Mouse (Mus musculus): ENCODE results near the gene Slc22a2. TPM values are rescaled to one million over a fixed set of nuclear protein-coding genes. Genes with fewer than 3 reads are reported as not detected.

Slc22a2 gene
- polyA plus RNA-seq, 1 experiment from 2014 or later = not detected

DNA sequence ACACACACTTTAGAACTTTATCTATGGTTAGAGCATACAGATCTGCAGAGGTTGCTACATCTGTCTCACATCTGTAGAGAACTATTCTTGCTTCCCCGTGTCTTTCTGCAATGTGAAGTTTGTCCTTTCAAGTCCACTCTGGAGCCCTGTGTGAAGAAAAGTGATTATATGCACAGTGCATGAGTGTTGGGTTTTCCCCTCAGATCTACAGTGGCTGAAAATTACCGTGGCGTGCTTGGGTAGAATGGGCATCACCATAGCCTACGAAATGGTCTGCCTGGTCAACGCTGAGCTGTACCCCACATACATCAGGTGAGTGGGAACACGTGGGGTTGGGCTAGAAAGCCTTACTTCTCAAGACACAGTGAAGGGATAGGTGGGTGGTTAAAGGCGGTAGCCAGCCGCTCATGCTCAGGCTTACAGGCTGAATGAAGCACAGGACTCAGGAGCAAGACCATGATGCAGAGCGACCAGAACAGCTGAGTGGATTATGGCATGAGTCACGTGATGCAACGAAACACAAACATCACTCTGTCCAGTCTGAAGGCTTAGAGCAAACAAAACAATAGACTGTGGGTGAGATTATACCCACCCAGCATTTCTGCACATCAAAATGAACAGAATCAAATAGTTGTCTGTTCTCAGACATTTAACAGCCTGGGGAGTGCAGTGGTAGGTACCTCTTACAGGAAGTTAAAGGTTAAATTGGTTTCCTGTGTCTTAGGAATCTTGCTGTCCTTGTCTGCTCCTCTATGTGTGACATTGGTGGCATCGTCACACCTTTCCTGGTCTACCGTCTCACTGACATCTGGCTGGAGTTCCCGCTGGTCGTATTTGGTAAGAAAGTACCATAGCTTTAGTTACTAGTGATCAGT lies 30.8 kb downstream of the Slc22a2 start:
- 89% methylated on average over 15 of the region's 15 CpGs for WGBS
- no peak overlapping the region for H3K4me3 ChIP-seq (ENCODE audit: low read depth, low read length)
- ATAC-seq (ENCODE audit: insufficient number of reproducible peaks, low FRiP score, low TSS enrichment, low read depth) (no peak), DNase-seq (ENCODE audit: low spot score) (no peak)
- no peak overlapping the region for H3K9ac ChIP-seq (ENCODE audit: low read length)
- no peaks in the 10 kb centered on the region for H3K4me1 ChIP-seq (ENCODE audit: control insufficient read depth, insufficient read depth, low read length)
- H3K27me3 ChIP-seq (ENCODE audit: control insufficient read depth, insufficient read depth, low read length) = no peaks in the 10 kb centered on the region
- H3K9me3 ChIP-seq (ENCODE audit: control insufficient read depth, low read length) = no peaks in the 10 kb centered on the region
- no peaks in the 10 kb centered on the region for H3K36me3 ChIP-seq (ENCODE audit: control insufficient read depth, insufficient read depth, low read length)
- no peak overlapping the region for H3K4me2 ChIP-seq (ENCODE audit: low read depth, severe bottlenecking)
- no peak overlapping the region for H3K27ac ChIP-seq (replicated peaks; ENCODE audit: low read depth, low read length)

- Histone ChIP-seq H3K27me3 (ENCODE audit: control insufficient read depth, insufficient read depth, low read length) (no peaks in the 10 kb centered on the region), H3K4me3 (ENCODE audit: low read depth, low read length) (no peak overlapping the region), H3K27ac (replicated peaks; ENCODE audit: low read depth, low read length) (no peak overlapping the region), H3K36me3 (ENCODE audit: control insufficient read depth, insufficient read depth, low read length) (no peaks in the 10 kb centered on the region), H3K4me1 (ENCODE audit: control insufficient read depth, insufficient read depth, low read length) (no peaks in the 10 kb centered on the region), H3K9ac (ENCODE audit: low read length) (no peak overlapping the region), H3K9me3 (ENCODE audit: control insufficient read depth, low read length) (no peaks in the 10 kb centered on the region), H3K4me2 (ENCODE audit: low read depth, severe bottlenecking) (no peak overlapping the region)
- no peak for DNase-seq (ENCODE audit: low spot score)
- 54% methylated on average over 4 of the region's 4 CpGs for WGBS
- no peak for ATAC-seq (ENCODE audit: insufficient number of reproducible peaks, low FRiP score, low TSS enrichment, low read depth)
Observed at GRCm38 (mm10) chr17:12615429-12615828, 31.5 kb downstream of the Slc22a2 start.

- 86% methylated on average over 2 of the region's 2 CpGs for WGBS
- no peak for ATAC-seq (ENCODE audit: insufficient number of reproducible peaks, low FRiP score, low TSS enrichment, low read depth)
- Histone ChIP-seq H3K4me3 (ENCODE audit: low read depth, low read length) (no peak overlapping the region), H3K36me3 (ENCODE audit: control insufficient read depth, insufficient read depth, low read length) (no peaks in the 10 kb centered on the region), H3K9me3 (ENCODE audit: control insufficient read depth, low read length) (no peaks in the 10 kb centered on the region), H3K27ac (replicated peaks; ENCODE audit: low read depth, low read length) (no peak overlapping the region), H3K4me2 (ENCODE audit: low read depth, severe bottlenecking) (no peak overlapping the region), H3K9ac (ENCODE audit: low read length) (no peak overlapping the region), H3K4me1 (ENCODE audit: control insufficient read depth, insufficient read depth, low read length) (no peaks in the 10 kb centered on the region), H3K27me3 (ENCODE audit: control insufficient read depth, insufficient read depth, low read length) (no peaks in the 10 kb centered on the region)
- no peak for DNase-seq (ENCODE audit: low spot score)
Observed at GRCm38 (mm10) chr17:12619641-12620040, 35.7 kb downstream of the Slc22a2 start.

- 86% methylated on average over 4 of the region's 4 CpGs for WGBS
- ATAC-seq (ENCODE audit: insufficient number of reproducible peaks, low FRiP score, low TSS enrichment, low read depth) (no peak), DNase-seq (ENCODE audit: low spot score) (no peak)
- Histone ChIP-seq H3K4me1 (ENCODE audit: control insufficient read depth, insufficient read depth, low read length) (peaks cover 5% of the 10 kb centered on the region; the same call in 1 of the 2 replicates), H3K9me3 (ENCODE audit: control insufficient read depth, low read length) (peaks cover 9% of the 10 kb centered on the region), H3K4me2 (ENCODE audit: low read depth, severe bottlenecking) (no peak overlapping the region), H3K27ac (replicated peaks; ENCODE audit: low read depth, low read length) (no peak overlapping the region), H3K36me3 (ENCODE audit: control insufficient read depth, insufficient read depth, low read length) (no peaks in the 10 kb centered on the region), H3K9ac (ENCODE audit: low read length) (no peak overlapping the region), H3K27me3 (ENCODE audit: control insufficient read depth, insufficient read depth, low read length) (no peaks in the 10 kb centered on the region), H3K4me3 (ENCODE audit: low read depth, low read length) (no peak overlapping the region)
Observed at GRCm38 (mm10) chr17:12627983-12628382, 44.1 kb downstream of the Slc22a2 start.

DNA sequence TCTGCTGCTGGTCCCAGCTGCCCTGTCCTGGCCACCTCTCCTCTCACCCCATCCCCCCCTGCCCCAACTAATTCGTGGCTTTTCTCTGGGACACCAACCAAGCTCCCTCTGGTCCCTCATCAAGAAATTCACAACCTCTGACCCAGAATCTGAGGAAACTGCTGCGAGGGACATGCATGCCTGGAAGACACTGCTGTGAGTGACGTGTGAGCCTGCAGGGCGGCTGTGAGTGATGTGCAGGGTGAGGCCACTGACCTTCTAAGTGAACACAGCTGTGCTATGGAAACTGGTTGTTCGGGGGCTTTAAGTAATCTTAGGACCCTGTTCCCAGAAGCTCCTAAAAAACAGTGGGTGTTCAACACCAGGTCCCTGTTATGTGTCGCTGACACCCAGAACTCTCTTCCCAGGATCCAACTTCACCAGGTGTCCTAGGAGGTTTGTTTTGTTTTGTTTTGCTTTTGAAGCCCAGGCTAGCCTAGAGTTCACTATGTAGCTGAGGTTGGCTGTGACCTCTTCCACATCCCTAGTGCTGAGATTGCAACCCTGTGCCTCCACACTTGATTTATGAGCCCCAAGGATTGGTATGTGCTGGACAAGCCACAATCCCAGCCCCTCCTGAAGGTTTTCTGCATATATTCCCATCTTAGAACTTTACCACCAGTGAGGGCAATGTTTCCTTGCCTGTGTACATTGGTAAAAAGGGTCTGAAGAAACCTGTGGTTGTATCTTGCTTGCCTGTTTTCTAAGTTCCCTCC lies 47.2 kb downstream of the Slc22a2 start:
- 8% methylated on average over 6 of the region's 6 CpGs for WGBS
- DNase-seq (ENCODE audit: low spot score) = peak; percentile 40

GRCm38 (mm10) chr17:12631771-12632600 lies 48.1 kb downstream of the Slc22a2 start:
- DNase-seq (ENCODE audit: low spot score) (peak; percentile 32), ATAC-seq (ENCODE audit: insufficient number of reproducible peaks, low FRiP score, low TSS enrichment, low read depth) (0 out of 2 replicates have a peak, but pooled peaks have one; percentile 26)
- H3K27ac ChIP-seq (replicated peaks; ENCODE audit: low read depth, low read length) = no peak overlapping the region
- H3K27me3 ChIP-seq (ENCODE audit: control insufficient read depth, insufficient read depth, low read length) = no peaks in the 10 kb centered on the region
- 20% methylated on average over 7 of the region's 7 CpGs for WGBS
- peaks cover 5% of the 10 kb centered on the region; the same call in 1 of the 2 replicates for H3K4me1 ChIP-seq (ENCODE audit: control insufficient read depth, insufficient read depth, low read length)
- no peaks in the 10 kb centered on the region for H3K9me3 ChIP-seq (ENCODE audit: control insufficient read depth, low read length)
- no peak overlapping the region for H3K9ac ChIP-seq (ENCODE audit: low read length)
- H3K4me2 ChIP-seq (ENCODE audit: low read depth, severe bottlenecking) = no peak overlapping the region
- H3K4me3 ChIP-seq (ENCODE audit: low read depth, low read length) = no peak overlapping the region
- no peaks in the 10 kb centered on the region for H3K36me3 ChIP-seq (ENCODE audit: control insufficient read depth, insufficient read depth, low read length)

More for the DNA sequence above, 47.2 kb downstream of the Slc22a2 start:
- no peaks in the 10 kb centered on the region for H3K36me3 ChIP-seq (ENCODE audit: control insufficient read depth, insufficient read depth, low read length)
- H3K4me2 ChIP-seq (ENCODE audit: low read depth, severe bottlenecking) = no peak overlapping the region
- no peak overlapping the region for H3K4me3 ChIP-seq (ENCODE audit: low read depth, low read length)
- H3K27me3 ChIP-seq (ENCODE audit: control insufficient read depth, insufficient read depth, low read length) = no peaks in the 10 kb centered on the region
- peaks cover 5% of the 10 kb centered on the region; the same call in 1 of the 2 replicates for H3K4me1 ChIP-seq (ENCODE audit: control insufficient read depth, insufficient read depth, low read length)
- 0 out of 2 replicates have a peak overlapping the region, but pooled peaks have one; percentile 5 for H3K9ac ChIP-seq (ENCODE audit: low read length)
- 0 out of 2 replicates have a peak overlapping the region, but pooled peaks have one; percentile 1 for H3K27ac ChIP-seq (replicated peaks; ENCODE audit: low read depth, low read length)
- no peak for ATAC-seq (ENCODE audit: insufficient number of reproducible peaks, low FRiP score, low TSS enrichment, low read depth)
- peaks cover under 1% of the 10 kb centered on the region; the same call in 1 of the 2 replicates for H3K9me3 ChIP-seq (ENCODE audit: control insufficient read depth, low read length)

DNA sequence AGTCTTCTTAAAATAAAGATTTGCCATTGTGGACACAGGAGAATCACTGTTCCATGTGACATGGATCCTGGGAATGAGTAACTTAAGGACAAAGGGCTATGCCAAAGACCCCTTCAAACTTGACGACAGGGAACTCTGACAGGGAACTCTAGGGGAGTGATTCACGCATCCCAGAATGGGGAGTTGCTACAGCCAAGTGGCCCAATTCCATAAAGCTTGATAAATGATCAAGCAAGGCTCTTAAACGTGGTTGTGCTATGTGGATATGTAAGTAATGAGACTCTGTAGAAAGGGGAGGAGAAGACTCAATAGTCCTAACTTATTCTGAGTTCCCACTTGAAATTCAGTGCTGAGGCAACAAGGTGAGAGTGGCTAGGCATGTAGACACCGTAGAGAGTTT lies 50.9 kb downstream of the Slc22a2 start:
- H3K36me3 ChIP-seq (ENCODE audit: control insufficient read depth, insufficient read depth, low read length) = no peaks in the 10 kb centered on the region
- peaks cover 5% of the 10 kb centered on the region; the same call in 1 of the 2 replicates for H3K4me1 ChIP-seq (ENCODE audit: control insufficient read depth, insufficient read depth, low read length)
- no peak overlapping the region for H3K9ac ChIP-seq (ENCODE audit: low read length)
- no peak overlapping the region for H3K4me2 ChIP-seq (ENCODE audit: low read depth, severe bottlenecking)
- no peaks in the 10 kb centered on the region for H3K27me3 ChIP-seq (ENCODE audit: control insufficient read depth, insufficient read depth, low read length)
- no peak overlapping the region for H3K27ac ChIP-seq (replicated peaks; ENCODE audit: low read depth, low read length)
- H3K9me3 ChIP-seq (ENCODE audit: control insufficient read depth, low read length) = no peaks in the 10 kb centered on the region
- DNase-seq (ENCODE audit: low spot score) = no peak
- WGBS = 74% methylated on average over 4 of the region's 4 CpGs
- H3K4me3 ChIP-seq (ENCODE audit: low read depth, low read length) = no peak overlapping the region
- ATAC-seq (ENCODE audit: insufficient number of reproducible peaks, low FRiP score, low TSS enrichment, low read depth) = no peak

DNA sequence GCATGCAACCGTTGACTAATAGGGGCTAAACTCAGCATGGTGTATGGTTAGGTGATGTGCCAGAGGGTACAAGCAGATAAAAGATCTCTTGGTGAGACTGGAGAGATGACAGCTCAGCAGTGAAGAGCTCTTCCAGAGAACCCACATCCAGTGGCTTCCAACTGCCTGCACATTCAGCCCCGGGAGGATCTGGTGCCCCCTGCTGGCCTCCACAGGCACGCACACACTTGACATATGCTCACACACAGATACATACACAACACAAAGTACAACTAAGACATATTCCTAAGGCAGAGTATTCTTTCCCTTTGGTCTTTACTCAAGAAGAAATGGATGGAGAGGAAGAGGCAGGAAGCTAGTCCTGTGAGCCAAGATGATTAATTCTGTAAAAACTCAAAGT lies 55.7 kb downstream of the Slc22a2 start:
- H3K9me3 ChIP-seq (ENCODE audit: control insufficient read depth, low read length) = no peaks in the 10 kb centered on the region
- ATAC-seq (ENCODE audit: insufficient number of reproducible peaks, low FRiP score, low TSS enrichment, low read depth) = no peak
- H3K27me3 ChIP-seq (ENCODE audit: control insufficient read depth, insufficient read depth, low read length) = no peaks in the 10 kb centered on the region
- DNase-seq (ENCODE audit: low spot score) = no peak
- no peak overlapping the region for H3K4me3 ChIP-seq (ENCODE audit: low read depth, low read length)
- H3K4me1 ChIP-seq (ENCODE audit: control insufficient read depth, insufficient read depth, low read length) = no peaks in the 10 kb centered on the region
- 89% methylated on average over 3 of the region's 3 CpGs for WGBS
- H3K36me3 ChIP-seq (ENCODE audit: control insufficient read depth, insufficient read depth, low read length) = no peaks in the 10 kb centered on the region
- H3K4me2 ChIP-seq (ENCODE audit: low read depth, severe bottlenecking) = no peak overlapping the region
- no peak overlapping the region for H3K9ac ChIP-seq (ENCODE audit: low read length)
- H3K27ac ChIP-seq (replicated peaks; ENCODE audit: low read depth, low read length) = no peak overlapping the region
